ENCODE assay signal across 8 mouse cellular contexts in the genomic region with DNA sequence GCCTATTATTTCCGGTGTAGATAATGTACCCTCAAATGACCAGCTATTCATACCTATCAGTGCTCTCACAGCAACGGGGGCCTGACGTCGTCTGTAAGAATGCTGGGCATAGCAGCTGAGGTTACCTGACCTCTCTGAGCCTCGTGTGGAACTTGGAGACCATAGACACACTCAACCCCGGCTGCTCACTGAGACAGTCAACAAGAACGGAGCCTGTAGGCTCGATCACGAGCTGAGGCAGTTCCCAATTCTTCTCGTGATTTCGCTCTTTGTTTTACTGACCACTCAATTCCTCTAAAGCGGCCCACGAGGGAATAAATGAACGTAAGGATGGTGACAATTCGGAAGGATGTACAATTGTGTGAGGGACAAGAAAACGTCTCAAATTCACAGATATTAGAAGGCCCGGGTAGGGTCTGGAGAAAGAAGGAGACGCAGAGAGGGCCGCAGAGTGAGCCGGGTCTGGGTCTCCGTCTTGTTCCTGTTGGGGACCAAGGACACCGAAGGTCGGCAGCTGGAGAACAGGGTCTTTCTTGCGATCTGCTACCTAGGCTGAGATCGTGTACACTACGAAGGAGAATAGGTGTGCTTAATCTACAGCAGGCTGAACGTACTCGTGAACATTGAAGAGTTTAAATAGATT. TPM values are rescaled to one million over a fixed set of nuclear protein-coding genes. Genes with fewer than 3 reads are reported as not detected.
DNase-seq lines count a peak whose midpoint lies in the region; ATAC-seq and TF ChIP-seq lines count a peak whose summit lies in the region.

No protein-coding gene starts in this region.

- peak overlapping the region; percentile 9; the same call in 1 of the 2 replicates for H3K27ac ChIP-seq in testis, adult 2 months (ENCODE audit: control insufficient read depth, insufficient read depth, low read depth, low read length)
- peak overlapping the region; percentile 42; the same call in 1 of the 2 replicates for H3K27ac ChIP-seq in embryonic facial prominence, embryonic 11.5 days (replicated peaks; ENCODE audit: low read depth, low read length)
- peak overlapping the region; percentile 95 for H3K27ac ChIP-seq in kidney, embryonic 15.5 days
- peak overlapping the region; percentile 87 for H3K27ac ChIP-seq in midbrain, embryonic 16.5 days (ENCODE audit: low read length)

- H3K4me2 ChIP-seq in embryonic facial prominence, embryonic 11.5 days (ENCODE audit: low read depth, low read length): peak overlapping the region; percentile 62
- H3K4me2 ChIP-seq in kidney, embryonic 15.5 days: peak overlapping the region; percentile 88
- H3K4me2 ChIP-seq in midbrain, embryonic 16.5 days (ENCODE audit: low read length): peak overlapping the region; percentile 75

- WGBS in embryonic facial prominence, embryonic 11.5 days: under 1% methylated on average over 28 of the region's 28 CpGs
- under 1% methylated on average over 28 of the region's 28 CpGs for WGBS in kidney, embryonic 15.5 days
- WGBS in midbrain, embryonic 16.5 days: under 1% methylated on average over 28 of the region's 28 CpGs

- no peaks in the 10 kb centered on the region for H3K9me3 ChIP-seq in embryonic facial prominence, embryonic 11.5 days (replicated peaks; ENCODE audit: control insufficient read depth, low read length)
- H3K9me3 ChIP-seq in kidney, embryonic 15.5 days (replicated peaks): no peaks in the 10 kb centered on the region
- H3K9me3 ChIP-seq in midbrain, embryonic 16.5 days (replicated peaks; ENCODE audit: control insufficient read depth, low read length, poor library complexity, severe bottlenecking): no peaks in the 10 kb centered on the region

- peaks cover 37% of the 10 kb centered on the region for H3K4me1 ChIP-seq in testis, adult 2 months (ENCODE audit: control insufficient read depth, insufficient read depth, low read length)
- no peaks in the 10 kb centered on the region for H3K4me1 ChIP-seq in embryonic facial prominence, embryonic 11.5 days (ENCODE audit: control insufficient read depth, insufficient read depth, low read length)
- H3K4me1 ChIP-seq in kidney, embryonic 15.5 days: peaks cover 37% of the 10 kb centered on the region
- peaks cover 15% of the 10 kb centered on the region for H3K4me1 ChIP-seq in midbrain, embryonic 16.5 days (ENCODE audit: control insufficient read depth, insufficient read depth, low read length)

- TF ChIP-seq CTCF in testis, adult 2 months (IDR thresholded peaks at IDR 0.05; ENCODE audit: control insufficient read depth, insufficient read depth, insufficient replicate concordance, low read depth, low read length): no peak

- peak overlapping the region; percentile 30 for H3K9ac ChIP-seq in embryonic facial prominence, embryonic 11.5 days (replicated peaks; ENCODE audit: low read length)
- peak overlapping the region; percentile 52 for H3K9ac ChIP-seq in kidney, embryonic 15.5 days
- H3K9ac ChIP-seq in midbrain, embryonic 16.5 days (ENCODE audit: low read depth, low read length): peak overlapping the region; percentile 71

- no peaks in the 10 kb centered on the region for H3K36me3 ChIP-seq in testis, adult 2 months (ENCODE audit: control insufficient read depth, insufficient read depth, low read length)
- no peaks in the 10 kb centered on the region for H3K36me3 ChIP-seq in embryonic facial prominence, embryonic 11.5 days (replicated peaks; ENCODE audit: control insufficient read depth, insufficient read depth, low read depth, low read length)
- no peaks in the 10 kb centered on the region for H3K36me3 ChIP-seq in kidney, embryonic 15.5 days
- no peaks in the 10 kb centered on the region for H3K36me3 ChIP-seq in midbrain, embryonic 16.5 days (ENCODE audit: control insufficient read depth, insufficient read depth, low read length)
- no peaks in the 10 kb centered on the region for H3K36me3 ChIP-seq in splenic B cell, adult 2 months (ENCODE audit: control insufficient read depth, insufficient read depth, low read length, poor library complexity, severe bottlenecking)

- no peak for ATAC-seq in embryonic facial prominence, embryonic 11.5 days (replicated peaks; ENCODE audit: insufficient number of reproducible peaks, low FRiP score, low TSS enrichment, low read depth)
- ATAC-seq in kidney, embryonic 15.5 days (replicated peaks; ENCODE audit: low FRiP score): peak; percentile 55
- ATAC-seq in midbrain, embryonic 16.5 days: peak; percentile 36

- peaks cover 2% of the 10 kb centered on the region; the same call in 1 of the 2 replicates for H3K27me3 ChIP-seq in testis, adult 2 months (ENCODE audit: control insufficient read depth, insufficient read depth, low read length)
- H3K27me3 ChIP-seq in embryonic facial prominence, embryonic 11.5 days (ENCODE audit: control insufficient read depth, insufficient read depth, low read length): no peaks in the 10 kb centered on the region
- no peaks in the 10 kb centered on the region for H3K27me3 ChIP-seq in kidney, embryonic 15.5 days
- H3K27me3 ChIP-seq in midbrain, embryonic 16.5 days (ENCODE audit: control insufficient read depth, insufficient read depth, low read depth, low read length): no peaks in the 10 kb centered on the region
- no peaks in the 10 kb centered on the region for H3K27me3 ChIP-seq in splenic B cell, adult 2 months (ENCODE audit: control insufficient read depth, insufficient read depth, low read length, poor library complexity, severe bottlenecking)

- no peak for TF ChIP-seq POLR2A in testis, adult 2 months (IDR thresholded peaks at IDR 0.05; ENCODE audit: control insufficient read depth, low read depth, low read length)

- H3K4me3 ChIP-seq in testis, adult 2 months (ENCODE audit: control insufficient read depth, low read depth, low read length): peak overlapping the region; percentile 63
- peak overlapping the region; percentile 59 for H3K4me3 ChIP-seq in embryonic facial prominence, embryonic 11.5 days (ENCODE audit: low read depth, low read length)
- peak overlapping the region; percentile 72 for H3K4me3 ChIP-seq in kidney, embryonic 15.5 days (replicated peaks)
- H3K4me3 ChIP-seq in midbrain, embryonic 16.5 days (ENCODE audit: low read depth, low read length): peak overlapping the region; percentile 53

- no peak for DNase-seq in testis, postnatal 10 days (ENCODE audit: low spot score)
- DNase-seq in embryonic facial prominence, embryonic 11.5 days (ENCODE audit: low spot score): peak; percentile 83
- peak; percentile 96 for DNase-seq in heart, adult 11 months
- DNase-seq in liver: peak; percentile 76
- peak; percentile 60 for DNase-seq in splenic B cell, adult 2 months (ENCODE audit: low read depth, low spot score)

RNA-seq across cellular contexts. Expression of a gene that starts 15.0 kb away (rescaled TPM):
- 1,188 and 1,319 TPM in 2 replicates for polyA plus RNA-seq in testis, adult 2 months (2012; rRNA removed)
- 1,016 and 1,055 TPM in 2 replicates for polyA plus RNA-seq in embryonic facial prominence, embryonic 11.5 days (2014; fragmentation: Nextera tagmentation; extraction: Ambion mirVana)
- polyA plus RNA-seq in kidney, embryonic 15.5 days (2015; fragmentation: Nextera tagmentation; extraction: Ambion mirVana): 1,049 and 1,140 TPM in 2 replicates
- 1,506 and 1,517 TPM in 2 replicates for polyA plus RNA-seq in midbrain, embryonic 16.5 days (2015; fragmentation: Nextera tagmentation; extraction: Ambion mirVana)

RNA-seq across cellular contexts. Expression of a gene that starts 15.9 kb away (rescaled TPM):
- polyA plus RNA-seq in testis, adult 2 months (2012; rRNA removed): 84.2 and 109 TPM in 2 replicates
- polyA plus RNA-seq in embryonic facial prominence, embryonic 11.5 days (2014; fragmentation: Nextera tagmentation; extraction: Ambion mirVana): not detected in 2 replicates
- 0.31 and 0.49 TPM in 2 replicates for polyA plus RNA-seq in kidney, embryonic 15.5 days (2015; fragmentation: Nextera tagmentation; extraction: Ambion mirVana)
- polyA plus RNA-seq in midbrain, embryonic 16.5 days (2015; fragmentation: Nextera tagmentation; extraction: Ambion mirVana): 0.30 and 0.51 TPM in 2 replicates

RNA-seq across cellular contexts. Expression of a gene that starts 28.9 kb away (rescaled TPM):
- polyA plus RNA-seq in testis, adult 2 months (2012; rRNA removed): 17.0 and 19.5 TPM in 2 replicates
- polyA plus RNA-seq in embryonic facial prominence, embryonic 11.5 days (2014; fragmentation: Nextera tagmentation; extraction: Ambion mirVana): 7.2 and 9.0 TPM in 2 replicates
- polyA plus RNA-seq in kidney, embryonic 15.5 days (2015; fragmentation: Nextera tagmentation; extraction: Ambion mirVana): 13.3 and 15.6 TPM in 2 replicates
- polyA plus RNA-seq in midbrain, embryonic 16.5 days (2015; fragmentation: Nextera tagmentation; extraction: Ambion mirVana): 12.4 and 12.8 TPM in 2 replicates

RNA-seq across cellular contexts. Expression of a gene that starts 36.3 kb away (rescaled TPM):
- 41.4 and 42.7 TPM in 2 replicates for polyA plus RNA-seq in testis, adult 2 months (2012; rRNA removed)
- 26.3 and 29.2 TPM in 2 replicates for polyA plus RNA-seq in embryonic facial prominence, embryonic 11.5 days (2014; fragmentation: Nextera tagmentation; extraction: Ambion mirVana)
- 41.5 and 42.0 TPM in 2 replicates for polyA plus RNA-seq in kidney, embryonic 15.5 days (2015; fragmentation: Nextera tagmentation; extraction: Ambion mirVana)
- polyA plus RNA-seq in midbrain, embryonic 16.5 days (2015; fragmentation: Nextera tagmentation; extraction: Ambion mirVana): 38.3 and 41.6 TPM in 2 replicates

Comparison
In these comparisons a context has a peak if more than half of its experiments do, and no peak if none do; other contexts are left out.
1. H3K27ac ChIP-seq: peak in every context shown above with its lines; median percentile 95 in kidney, embryonic 15.5 days; 87 in midbrain, embryonic 16.5 days; 42 in embryonic facial prominence, embryonic 11.5 days; 9 in testis, adult 2 months.
2. RNA of a gene that starts 15.9 kb away (polyA plus RNA-seq): 84.2 to 109 TPM in testis, adult 2 months; 0.31 to 0.49 TPM in kidney, embryonic 15.5 days, 0.30 to 0.51 TPM in midbrain, embryonic 16.5 days and not detected in embryonic facial prominence, embryonic 11.5 days; every median in the first group is over 10 times any median in the second.
3. Peak in every context shown above with its lines, with median percentiles within 50 percentile points of each other: H3K4me3 ChIP-seq, H3K4me2 ChIP-seq and H3K9ac ChIP-seq.